Comparison of ENCODE assay signal across 8 mouse cellular contexts in the genomic region with DNA sequence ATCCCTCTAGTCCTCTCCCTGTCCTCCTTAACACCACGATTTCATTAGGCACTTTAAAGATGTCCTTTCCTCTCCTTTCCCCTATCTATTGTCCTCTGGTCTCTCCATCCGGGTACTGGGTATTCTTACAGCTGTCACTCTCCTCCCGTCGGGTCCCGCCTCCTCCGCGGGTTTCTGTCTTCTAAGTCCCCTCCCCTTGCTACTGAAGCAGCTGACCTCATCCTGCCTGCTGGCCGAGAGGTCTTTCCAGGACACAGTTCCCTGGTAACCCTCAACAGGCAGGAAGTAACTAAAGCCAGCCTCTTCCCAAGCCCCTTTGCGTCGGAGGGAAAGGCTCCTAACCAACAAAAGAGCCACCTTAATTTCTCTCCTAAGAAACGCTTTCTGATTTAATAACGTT. TPM values are rescaled to one million over a fixed set of nuclear protein-coding genes. Genes with fewer than 3 reads are reported as not detected.
DNase-seq lines count a peak whose midpoint lies in the region; ATAC-seq and TF ChIP-seq lines count a peak whose summit lies in the region.

No protein-coding gene starts in this region.

- H3K4me2 ChIP-seq in hindbrain, postnatal 0 days (ENCODE audit: low read depth, low read length), result no peak overlapping the region

- peak overlapping the region; percentile 87 for H3K27ac ChIP-seq in gastrocnemius, adult 2 months
- H3K27ac ChIP-seq in hindbrain, postnatal 0 days, result no peak overlapping the region

- ATAC-seq in hindbrain, postnatal 0 days, result peak; percentile 82
- no peak for ATAC-seq in erythroid progenitor cell, adult 5-6 weeks (replicated peaks; ENCODE audit: low FRiP score, poor library complexity, severe bottlenecking)

- peak; percentile 95 for DNase-seq in ZHBTc4 (ENCODE audit: low read depth, low spot score)
- DNase-seq in cerebellum, postnatal 25 days, result peak; percentile 55 to 73
- DNase-seq in gastrocnemius, adult 2 months, result peak; percentile 88
- DNase-seq in hindbrain, postnatal 0 days (ENCODE audit: low spot score), result peak; percentile 71
- DNase-seq in left cerebral cortex, postnatal 10 days (ENCODE audit: extremely low spot score in 1 of 2, low spot score in 2 of 2), result peak; percentile 67 to 93
- DNase-seq in right cerebral cortex, postnatal 14 days, result peak; percentile 63

- TF ChIP-seq CTCF in gastrocnemius, adult 2 months (IDR thresholded peaks at IDR 0.05), result no peak
- TF ChIP-seq CTCF in hindbrain, postnatal 0 days (IDR thresholded peaks at IDR 0.05; ENCODE audit: low read depth), result no peak

- H3K4me1 ChIP-seq in hindbrain, postnatal 0 days (ENCODE audit: insufficient read depth, low read length), result no peaks in the 10 kb centered on the region
- H3K4me1 ChIP-seq in megakaryocyte, embryonic 14.5 days, result peaks cover 84% of the 10 kb centered on the region

- H3K9ac ChIP-seq in hindbrain, postnatal 0 days (replicated peaks; ENCODE audit: low read length), result no peak overlapping the region

- no peaks in the 10 kb centered on the region for H3K36me3 ChIP-seq in hindbrain, postnatal 0 days (ENCODE audit: insufficient read depth, low read length)
- no peaks in the 10 kb centered on the region for H3K36me3 ChIP-seq in megakaryocyte, embryonic 14.5 days (replicated peaks; ENCODE audit: low read length)

- no peaks in the 10 kb centered on the region for H3K9me3 ChIP-seq in hindbrain, postnatal 0 days (ENCODE audit: low read length)
- H3K9me3 ChIP-seq in megakaryocyte, embryonic 14.5 days, result no peaks in the 10 kb centered on the region

- peak overlapping the region; percentile 54 for H3K4me3 ChIP-seq in gastrocnemius, adult 2 months
- no peak overlapping the region for H3K4me3 ChIP-seq in hindbrain, postnatal 0 days (ENCODE audit: low read length)
- H3K4me3 ChIP-seq in megakaryocyte, embryonic 14.5 days (replicated peaks), result peak overlapping the region; percentile 87

- no peaks in the 10 kb centered on the region for H3K27me3 ChIP-seq in hindbrain, postnatal 0 days (ENCODE audit: insufficient read depth, low read length)
- no peaks in the 10 kb centered on the region for H3K27me3 ChIP-seq in megakaryocyte, embryonic 14.5 days (replicated peaks)

- WGBS in hindbrain, postnatal 0 days, result 5% methylated on average over 12 of the region's 12 CpGs

- intact Hi-C loops in gastrocnemius, adult 2 months (cut with DNase I), result loop anchor here (2.0 to 5.0 kb wide), 2 partner anchors 25 to 34 kb away; a partner anchor contains a TSS
- intact Hi-C loops in left cerebral cortex, postnatal 10 days (cut with DNase I), result loop anchor here (5.0 kb wide), 1 partner anchor 74 kb away; no protein-coding TSS in a partner anchor

RNA-seq across cellular contexts. Expression of a gene that starts 5.4 kb away (rescaled TPM):
- 10 to 100 TPM; 23.3 to 28.5 TPM for total RNA-seq in gastrocnemius, adult 2 months (2021)
- total RNA-seq in hindbrain, postnatal 0 days (2014; rRNA removed), result 19.4 and 22.2 TPM in 2 replicates
- polyA plus RNA-seq in hindbrain, postnatal 0 days (2015; fragmentation: Nextera tagmentation; extraction: Ambion mirVana), result 40.8 and 41.2 TPM in 2 replicates
- total RNA-seq in left cerebral cortex, postnatal 10 days (2021), result 10 to 100 TPM; 26.9 to 29.0 TPM
- polyA plus RNA-seq in megakaryocyte, embryonic 14.5 days (2012; ENCODE audit: insufficient read depth, low replicate concordance), result 3.6 and 17.0 TPM in 2 replicates
- total RNA-seq in erythroid progenitor cell, adult 5-6 weeks (2015; ENCODE audit: low replicate concordance), result 4.6 and 7.9 TPM in 2 replicates
- total RNA-seq in erythroid progenitor cell, adult 5-6 weeks (2017; ENCODE audit: low replicate concordance), result 9.8 and 17.5 TPM in 2 replicates

RNA-seq across cellular contexts. Expression of a gene that starts 26.1 kb away (rescaled TPM):
- total RNA-seq in gastrocnemius, adult 2 months (2021), result 10 to 100 TPM; 26.4 to 29.6 TPM
- 149 and 160 TPM in 2 replicates for total RNA-seq in hindbrain, postnatal 0 days (2014; rRNA removed)
- polyA plus RNA-seq in hindbrain, postnatal 0 days (2015; fragmentation: Nextera tagmentation; extraction: Ambion mirVana), result 95.7 and 109 TPM in 2 replicates
- 10 to 100 TPM; 86.7 to 89.3 TPM for total RNA-seq in left cerebral cortex, postnatal 10 days (2021)
- polyA plus RNA-seq in megakaryocyte, embryonic 14.5 days (2012; ENCODE audit: insufficient read depth, low replicate concordance), result 31.3 and 53.1 TPM in 2 replicates
- 7.1 and 8.3 TPM in 2 replicates for total RNA-seq in erythroid progenitor cell, adult 5-6 weeks (2015; ENCODE audit: low replicate concordance)
- total RNA-seq in erythroid progenitor cell, adult 5-6 weeks (2017; ENCODE audit: low replicate concordance), result 4.1 and 6.8 TPM in 2 replicates
